Mouse (Mus musculus): ENCODE measurements around the gene Nol4l.

DNA sequence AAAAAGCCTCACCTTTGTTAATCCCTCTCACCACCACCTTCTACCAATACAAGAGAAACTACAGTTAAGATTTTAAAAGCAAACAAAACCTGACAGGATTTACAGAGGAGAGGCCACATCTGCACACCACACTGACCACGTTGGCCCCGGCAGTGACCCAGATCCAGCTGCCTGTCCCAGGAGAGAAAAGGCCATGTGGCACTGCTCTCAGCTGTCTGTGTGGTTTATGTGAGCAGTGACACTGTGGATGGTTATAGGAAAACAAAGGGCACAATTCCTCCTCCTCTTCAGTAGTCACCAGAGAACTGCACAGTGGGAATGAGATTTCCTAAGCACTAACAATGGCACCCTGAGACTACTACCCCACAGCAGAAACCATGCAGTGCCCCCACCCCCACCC is 60.5 kb downstream of the Nol4l start:
- TF ChIP-seq POLR2A (IDR thresholded peaks at IDR 0.05; ENCODE audit: low read depth, low read length): no peak
- TF ChIP-seq CTCF (IDR thresholded peaks at IDR 0.05; ENCODE audit: extremely low read depth, insufficient read length, insufficient replicate concordance, low read depth, low read length): no peak

Data from small intestine, adult 2 months (tissue).